Mouse (Mus musculus): ENCODE measurements at regions not wholly inside any gene's neighbourhood (a gene's known extent, or its start where the extent isn't known, plus 50 kb on each side); places are given as distances from the start of the nearest gene placed in this dataset.

DNA sequence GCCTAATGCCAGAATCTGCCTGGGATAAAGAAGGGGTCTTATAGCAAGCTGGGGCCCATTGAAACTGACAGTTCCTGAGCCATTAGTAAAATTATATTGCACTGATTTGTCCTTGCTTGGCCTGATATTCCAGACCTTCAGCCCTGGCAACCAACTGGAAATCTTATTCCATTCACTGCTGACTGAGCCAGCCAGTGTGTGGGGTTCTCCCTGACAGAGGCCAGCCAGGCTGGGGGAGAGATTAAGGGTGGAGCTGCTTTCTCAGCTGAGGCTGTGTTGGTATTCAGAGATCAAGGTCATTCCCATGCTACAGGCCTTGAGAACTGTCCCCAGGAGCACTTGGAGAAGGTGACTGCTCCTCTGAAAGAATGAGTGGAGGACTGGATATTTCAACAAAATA is 226.9 kb downstream of the Ar start:
- ATAC-seq = no peak

DNA sequence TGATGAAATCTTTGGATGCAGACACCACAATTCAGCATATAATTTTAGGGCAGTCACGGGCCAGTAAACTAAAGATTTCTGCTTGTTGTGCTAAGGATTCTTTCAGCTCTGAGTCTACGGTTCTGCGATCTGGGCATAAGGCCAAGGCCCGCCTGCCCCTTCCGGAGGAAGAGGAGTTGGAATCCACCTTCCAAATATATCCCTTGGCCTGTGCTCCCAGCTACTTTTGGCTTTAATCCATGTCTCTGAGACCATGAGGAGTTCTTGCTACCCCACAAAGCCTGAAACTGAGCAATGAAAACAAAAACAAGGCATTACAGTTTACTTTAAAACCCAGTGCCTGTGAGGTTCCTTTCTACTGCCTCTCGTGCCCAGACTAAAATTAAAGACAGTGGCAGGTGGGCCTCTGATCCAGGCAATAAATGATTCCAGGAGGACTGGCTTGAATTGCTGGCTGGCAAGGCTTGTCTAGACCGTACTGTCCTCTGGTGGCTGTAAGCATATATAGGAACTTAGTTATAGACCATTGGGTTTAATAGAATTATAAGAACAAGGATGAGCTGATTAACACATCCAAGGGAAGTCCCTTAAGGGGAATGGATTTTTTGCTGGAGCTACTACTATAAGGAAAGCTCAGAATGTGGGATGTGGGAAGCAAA is 231.8 kb downstream of the Ar start:
- ATAC-seq = no peak

DNA sequence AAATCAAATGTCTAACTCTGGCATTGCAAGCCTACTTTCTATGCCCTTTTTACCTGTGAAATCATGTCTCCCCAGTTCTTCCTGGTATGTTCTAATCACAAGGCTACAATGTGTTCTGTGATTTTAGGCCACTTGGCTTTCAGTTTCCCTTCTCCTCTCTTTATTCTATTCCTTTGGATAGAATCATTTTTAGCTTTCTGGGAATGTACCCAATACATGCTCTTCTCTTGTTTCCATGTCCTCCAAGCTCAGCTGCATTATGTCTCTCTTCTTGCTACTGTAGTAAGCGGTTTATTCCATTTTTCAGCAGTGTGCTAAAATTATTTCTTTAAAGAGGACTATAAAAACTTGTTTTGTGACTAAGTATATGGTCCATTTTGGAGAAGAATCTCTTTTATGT is 235.4 kb downstream of the Ar start:
- ATAC-seq = no peak

DNA sequence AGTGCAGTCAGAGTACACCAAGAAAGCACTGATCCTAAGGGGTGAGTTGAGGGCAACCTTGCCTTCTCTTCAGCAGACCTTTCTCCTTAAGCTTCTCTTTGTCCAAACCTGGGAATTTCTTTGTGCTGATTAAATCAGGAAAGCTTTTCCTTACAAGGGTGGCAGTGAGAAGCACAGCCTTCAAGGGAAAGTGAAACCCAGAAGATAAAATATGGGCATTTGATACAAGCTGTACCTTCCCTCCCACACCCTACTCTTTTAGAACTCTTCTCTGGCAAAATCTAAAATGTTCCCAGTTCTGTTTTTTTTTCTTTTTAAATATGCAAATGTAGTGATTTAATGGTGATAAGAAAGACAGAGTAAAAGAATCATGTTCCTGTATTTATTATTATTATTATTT is 243.8 kb downstream of the Ar start:
- no peak for ATAC-seq

DNA sequence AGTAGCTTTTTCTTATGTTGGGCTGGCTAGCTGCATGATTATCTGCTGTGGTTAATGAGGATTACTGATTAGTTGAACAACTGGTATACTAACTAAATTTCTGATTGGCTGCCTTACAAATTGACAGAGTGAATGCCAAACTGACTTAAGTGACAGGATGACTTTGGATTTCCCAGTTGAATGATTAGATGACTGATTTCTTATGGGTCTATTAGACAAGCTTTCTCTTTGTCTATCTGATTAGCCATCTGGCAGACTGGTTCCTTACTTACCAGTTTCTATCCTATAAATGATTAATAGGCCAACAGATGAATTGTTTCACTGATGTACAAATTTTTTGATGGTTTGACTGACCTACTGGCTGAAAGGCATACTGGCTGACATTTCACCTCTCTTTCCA is 260.5 kb downstream of the Ar start:
- ATAC-seq = no peak

DNA sequence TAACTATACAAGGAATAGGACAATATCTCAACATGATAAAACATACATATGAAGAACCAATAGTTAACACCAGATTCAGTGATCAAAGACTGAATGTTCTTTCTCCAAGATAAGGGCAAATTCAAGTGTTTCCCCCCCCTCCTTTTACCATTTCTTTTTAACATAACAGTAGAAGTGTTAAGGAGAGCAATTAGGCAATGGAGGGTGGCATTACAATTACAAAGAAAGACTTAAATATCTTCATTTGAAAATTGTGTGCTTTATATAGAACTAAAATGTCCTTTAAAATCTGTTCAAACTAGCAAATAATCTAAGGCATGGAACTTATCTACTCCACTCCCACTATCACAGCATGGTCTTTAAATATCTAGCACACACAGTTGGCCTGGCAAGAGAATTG is 270.9 kb downstream of the Ar start:
- no peak for ATAC-seq

DNA sequence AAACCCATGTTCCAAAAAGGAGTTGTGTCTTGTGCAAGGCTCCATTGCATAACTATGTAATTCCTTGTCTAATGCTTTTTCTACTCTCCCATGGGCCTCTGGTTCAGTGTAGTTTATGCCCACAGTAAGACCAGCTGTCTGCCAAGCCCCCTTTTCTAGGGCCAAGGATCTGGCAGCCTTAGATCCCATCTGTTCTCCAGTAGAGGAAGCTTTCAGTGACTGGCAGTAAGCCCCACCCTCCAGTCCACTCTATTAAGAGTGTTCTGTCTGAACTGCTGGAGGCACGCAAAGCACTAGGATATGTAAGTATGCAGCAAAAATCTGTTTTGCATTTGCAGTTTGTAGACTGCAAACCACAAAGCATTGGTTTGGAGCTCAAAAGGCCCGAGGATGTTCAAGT is 303.5 kb downstream of the Ar start:
- ATAC-seq = no peak

DNA sequence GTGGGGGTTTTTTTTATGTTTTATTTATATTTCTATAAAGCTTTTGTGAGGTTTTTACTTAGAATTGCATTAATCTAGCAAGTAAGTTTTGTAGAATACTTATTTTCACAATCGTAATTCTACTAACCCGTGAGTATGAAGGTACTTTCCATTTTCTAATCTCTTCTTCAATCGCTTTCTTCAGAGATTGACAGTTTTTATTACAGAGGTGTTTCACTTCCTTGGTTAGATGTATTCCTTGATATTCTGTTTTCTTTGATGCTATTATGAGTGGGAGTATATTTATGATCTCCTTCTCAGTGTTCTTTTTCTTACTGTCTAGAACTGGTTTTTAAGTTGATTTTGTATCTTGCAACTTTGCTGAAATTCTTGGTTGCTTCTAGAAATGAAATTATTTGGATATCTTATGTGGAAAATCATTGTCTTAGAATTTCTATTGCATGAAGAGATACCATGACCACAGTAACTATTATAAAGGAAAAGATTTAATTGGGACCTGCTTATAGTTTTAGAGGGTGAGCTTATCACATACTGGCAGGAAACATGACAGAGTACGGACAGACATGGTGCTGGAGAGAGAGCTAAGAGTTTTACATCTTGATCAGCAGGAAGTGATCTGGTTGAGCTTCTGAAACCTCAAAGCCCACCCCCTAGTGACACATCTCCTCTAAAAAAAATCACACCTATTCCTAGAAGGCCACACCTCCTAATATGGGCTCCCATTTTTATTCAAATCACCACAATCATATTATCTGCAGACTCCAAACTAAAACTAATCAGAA is 328.1 kb downstream of the Ar start:
- ATAC-seq = peak; percentile 87

Data from CD4-positive, CD25-positive, alpha-beta regulatory T cell, adult 4 months (primary cell).